Mouse (Mus musculus) forebrain, embryonic 14.5 days (tissue): ENCODE data around the gene Hscb. TPM values are rescaled to one million over a fixed set of nuclear protein-coding genes. Genes with fewer than 3 reads are reported as not detected.
A peak's percentile ranks its signal among the peaks of the same experiment; 100 is the strongest.

Experiments used
- ATAC-seq: fragments of 200-750 bp; cut with Nextera tagmentation; 2 replicates; pipeline ENCODE4 v1.8.0; 2017; ENCODE audit warnings: mild to moderate bottlenecking, moderate library complexity
- DNase-seq: peaks from one replicate; pipeline ENCODE4 v3.0.0-alpha.2; 2015; ENCODE audit warnings: low spot score
- H3K27ac ChIP-seq: fragments of 300-500 bp; sonication (generic); 2 replicates; pipeline ENCODE4 v1.5.1; 2014; ENCODE audit warnings: low read depth, mild to moderate bottlenecking, control low read depth, low read length, moderate library complexity
- H3K27me3 ChIP-seq: fragments of 300-500 bp; sonication (generic); replicated peaks from 2 replicates; pipeline ENCODE4 v1.6.1; 2014; ENCODE audit warnings: low read length, control low read depth, mixed read lengths; ENCODE audit not compliant: control insufficient read depth, insufficient read depth
- H3K36me3 ChIP-seq: fragments of 300-500 bp; sonication (generic); 2 replicates; pipeline ENCODE4 v1.6.1; 2014; ENCODE audit warnings: low read length, control low read depth; ENCODE audit not compliant: control insufficient read depth, insufficient read depth
- H3K4me1 ChIP-seq: fragments of 300-500 bp; sonication (generic); 2 replicates; pipeline ENCODE4 v1.6.1; 2014; ENCODE audit warnings: antibody characterized with exemption, low read length, control low read depth; ENCODE audit not compliant: control insufficient read depth, insufficient read depth
- H3K4me2 ChIP-seq: fragments of 300-500 bp; sonication (generic); 2 replicates; pipeline ENCODE4 v1.6.1; 2014; ENCODE audit warnings: mild to moderate bottlenecking, control low read depth, low read length
- H3K4me3 ChIP-seq: fragments of 300-500 bp; sonication (generic); 2 replicates; pipeline ENCODE4 v1.5.1; 2014; ENCODE audit warnings: low read depth, low read length, control low read depth
- H3K9ac ChIP-seq: fragments of 300-500 bp; sonication (generic); 2 replicates; pipeline ENCODE4 v1.6.1; 2014; ENCODE audit warnings: mild to moderate bottlenecking, low read length, control low read depth, moderate library complexity
- H3K9me3 ChIP-seq: fragments of 300-500 bp; sonication (generic); replicated peaks from 2 replicates; pipeline ENCODE4 v1.6.1; 2016; ENCODE audit warnings: low read length, control low read depth, mixed read lengths; ENCODE audit not compliant: control insufficient read depth
- WGBS: fragments of 180-500 bp; shearing (Covaris S2); extraction: QIAGEN DNeasy Blood & Tissue Kit; methylation state at CpG from one replicate; pipeline ENCODE4 v1.1.7; 2014; 5-methylcytosine and 5-hydroxymethylcytosine counted together
- polyA plus RNA-seq: library from polyadenylated mRNA; unstranded; fragments of >200 nt; fragmentation: Nextera tagmentation; extraction: Ambion mirVana; gene quantifications from 2 replicates; pipeline ENCODE4 v1.2.1, GENCODE M21; 2014

Hscb gene
- polyA plus RNA-seq, 1 experiment from 2014 or later = 11.0 TPM

DNA sequence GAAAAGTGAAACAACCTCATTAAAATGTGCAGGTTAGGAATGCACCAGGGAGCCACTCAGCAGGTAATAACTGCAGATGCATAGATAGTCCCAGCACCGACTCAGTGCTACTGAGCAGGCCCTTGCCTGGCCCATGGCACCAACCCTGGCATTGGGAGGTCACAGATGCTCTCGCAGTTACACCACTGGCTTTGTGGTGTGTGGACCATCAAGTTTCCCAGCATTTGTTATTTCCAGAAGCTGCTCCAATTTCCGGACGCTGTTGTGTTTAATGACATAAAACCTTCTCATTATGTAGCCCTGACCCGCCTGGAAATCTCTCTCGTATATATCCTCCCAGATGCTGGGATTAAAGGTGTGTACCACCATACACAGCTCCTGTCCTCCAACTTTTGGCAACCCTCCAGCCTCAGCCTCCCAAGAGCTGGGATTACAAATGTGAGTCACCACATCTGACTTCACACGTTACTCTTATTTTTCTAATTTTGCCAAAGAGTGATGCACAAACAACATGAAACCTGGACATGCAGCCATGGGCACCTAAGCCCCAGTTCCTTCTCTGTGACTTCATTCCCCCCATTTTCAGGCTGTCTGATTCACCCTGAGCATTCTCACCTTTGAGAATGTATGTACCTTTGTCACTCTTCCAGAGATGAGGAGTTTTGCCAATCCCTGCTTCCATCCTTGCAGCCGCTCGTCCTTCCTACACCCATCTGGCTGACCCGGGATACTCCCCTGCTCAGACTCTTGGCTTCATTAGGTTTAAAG is 58.6 kb downstream of the Hscb start:
- WGBS = 55% methylated on average over 10 of the region's 10 CpGs
- Histone ChIP-seq H3K4me3 (peak overlapping the region; percentile 74), H3K4me1 (peaks cover 4% of the 10 kb centered on the region), H3K9me3 (no peaks in the 10 kb centered on the region), H3K27me3 (no peaks in the 10 kb centered on the region), H3K4me2 (peak overlapping the region; percentile 92), H3K27ac (no peak overlapping the region), H3K36me3 (peaks cover 17% of the 10 kb centered on the region), H3K9ac (peak overlapping the region; percentile 77)
- ATAC-seq (peak; percentile 14), DNase-seq (peak; percentile 18)

DNA sequence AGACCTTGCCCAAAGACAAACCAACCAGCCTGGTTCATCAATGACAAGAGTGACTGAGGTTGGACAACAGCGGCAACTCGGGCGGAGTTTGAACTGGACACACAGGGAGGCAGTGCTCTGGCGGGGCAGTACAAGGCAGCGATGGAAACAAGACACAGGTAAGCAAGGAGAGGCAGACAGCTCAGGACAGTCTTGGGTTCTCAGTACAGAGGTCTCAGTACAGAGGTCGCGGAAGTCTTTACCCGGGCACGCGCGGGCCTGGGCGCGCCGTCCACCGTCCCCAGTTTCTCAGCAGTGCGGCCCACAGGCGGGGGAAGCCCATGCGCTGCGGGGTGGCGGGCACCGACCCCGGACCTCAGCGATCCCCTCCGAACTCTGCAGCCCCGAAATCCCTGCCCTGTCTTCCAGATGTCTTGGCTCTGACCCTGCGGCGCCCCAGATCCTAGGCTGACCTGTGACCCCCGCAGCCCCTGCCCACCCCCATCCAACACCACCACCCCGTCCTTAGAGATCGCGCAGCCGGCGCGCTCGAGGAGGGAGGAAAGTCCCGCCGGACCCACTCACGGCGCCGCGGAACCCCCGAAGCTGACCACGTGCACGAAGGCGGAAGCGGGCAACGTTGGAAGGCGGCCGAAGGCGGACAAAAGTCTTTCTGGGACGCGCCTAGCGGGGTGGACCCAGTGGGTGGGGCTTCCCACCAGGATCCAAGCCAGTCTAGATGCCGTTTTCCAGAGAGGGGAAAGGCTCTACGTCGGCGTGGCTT is 59.4 kb downstream of the Hscb start, which contains the start of gene Pus1:
Pus1 (minus strand) TSS at position 662 of the 763 bp plus-strand sequence.
- H3K4me1 ChIP-seq = peaks cover 4% of the 10 kb centered on the region

GRCm38 (mm10) chr5:110779276-110779997 is 60.1 kb downstream of the Hscb start:
- no peak for DNase-seq
- 23% methylated on average over 15 of the region's 15 CpGs for WGBS

More for the DNA sequence above, 59.4 kb downstream of the Hscb start, which contains the start of gene Pus1:
- ATAC-seq (peak; percentile 88), DNase-seq (peak; percentile 93)
- no peaks in the 10 kb centered on the region for H3K9me3 ChIP-seq
- H3K36me3 ChIP-seq = peaks cover 16% of the 10 kb centered on the region
- no peaks in the 10 kb centered on the region for H3K27me3 ChIP-seq
- no peak within 1 kb of the TSS for H3K27ac ChIP-seq
- H3K4me2 ChIP-seq = peak within 1 kb of the TSS; percentile 92
- H3K9ac ChIP-seq = peak within 1 kb of the TSS; percentile 77
- under 1% methylated on average over 55 of the region's 57 CpGs for WGBS
- peak within 1 kb of the TSS; percentile 74 for H3K4me3 ChIP-seq

More at GRCm38 (mm10) chr5:110779276-110779997, 60.1 kb downstream of the Hscb start:
- Histone ChIP-seq H3K4me3 (peak overlapping the region; percentile 74), H3K9me3 (no peaks in the 10 kb centered on the region), H3K27ac (no peak overlapping the region), H3K4me1 (peaks cover 4% of the 10 kb centered on the region), H3K36me3 (peaks cover 19% of the 10 kb centered on the region), H3K27me3 (no peaks in the 10 kb centered on the region), H3K4me2 (peak overlapping the region; percentile 92), H3K9ac (peak overlapping the region; percentile 77)
- no peak for ATAC-seq

Other genes with a start within 250 kb of the Hscb start
- gene Noc4l, start 186.4 kb downstream of the Hscb start, polyA plus RNA-seq = 37.6 and 40.6 TPM in 2 replicates
- 15.9 and 27.0 TPM in 2 replicates for gene Ddx51, start 186.3 kb downstream of the Hscb start, polyA plus RNA-seq
- 25.8 and 39.5 TPM in 2 replicates for gene Ep400, start 69.1 kb downstream of the Hscb start, polyA plus RNA-seq
- 13.8 and 14.9 TPM in 2 replicates for gene Pus1, start 59.1 kb downstream of the Hscb start, polyA plus RNA-seq
- gene Ulk1, start 29.7 kb downstream of the Hscb start, polyA plus RNA-seq = 44.9 and 59.8 TPM in 2 replicates
- 10.2 and 13.9 TPM in 2 replicates for gene Chek2, start 202 bp upstream of the Hscb start, polyA plus RNA-seq
- 29.0 and 37.9 TPM in 2 replicates for gene Ttc28, start 40.0 kb upstream of the Hscb start, polyA plus RNA-seq